Mouse (Mus musculus): Measurements from ENCODE around the gene Tarbp1.

DNA sequence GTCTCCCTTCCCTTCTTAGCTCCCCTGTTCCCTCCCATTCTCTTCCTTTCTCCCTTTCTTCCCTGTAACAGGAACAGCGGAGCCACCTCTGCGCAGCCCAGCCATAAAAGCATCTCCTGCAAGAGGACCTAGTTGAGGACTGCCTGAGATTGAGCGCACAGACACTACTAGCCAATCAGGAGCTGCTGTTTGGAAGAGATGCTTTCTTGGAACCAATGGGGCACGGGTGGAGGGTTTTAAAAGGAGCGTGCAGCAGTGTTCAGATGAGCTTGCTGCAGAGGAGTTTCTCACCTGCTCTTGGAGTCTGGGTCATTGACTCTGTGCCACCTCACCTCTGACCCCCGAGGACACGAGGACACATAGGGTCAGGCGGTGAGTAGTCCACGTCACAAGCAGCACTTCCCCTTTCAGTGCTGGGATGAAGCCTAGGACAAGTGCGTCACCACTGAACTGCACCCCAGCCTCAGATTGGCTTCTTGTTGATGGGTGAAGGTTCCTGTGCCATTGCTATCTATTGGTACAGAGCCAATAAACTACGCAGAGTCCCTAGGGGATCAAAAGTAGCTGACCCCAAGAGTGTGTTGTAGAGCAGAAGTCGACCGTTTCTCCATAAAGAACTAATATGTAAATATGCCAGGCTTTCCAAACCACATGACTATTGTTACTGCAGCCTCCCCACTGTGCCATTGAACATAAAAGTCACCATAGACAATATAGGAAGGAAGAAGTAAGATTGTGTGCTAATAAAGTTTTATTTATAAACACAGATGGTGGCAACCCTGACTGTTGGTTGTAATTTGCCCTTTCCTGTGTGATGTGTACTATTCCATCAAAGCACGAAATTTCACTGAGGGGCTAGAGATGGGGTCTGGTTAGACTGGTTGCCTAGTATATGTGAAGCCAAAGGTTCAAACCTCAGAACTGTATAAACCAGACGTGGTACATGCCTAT is 19.6 kb upstream of the Tarbp1 start:
- TF ChIP-seq POLR2A (IDR thresholded peaks at IDR 0.05; ENCODE audit: control insufficient read depth, extremely low read depth, insufficient read depth, low read length, poor library complexity) (no peak), CTCF (IDR thresholded peaks at IDR 0.05; ENCODE audit: borderline replicate concordance, control insufficient read depth, extremely low read depth, insufficient read depth, low read length, poor library complexity) (no peak)
